Mouse (Mus musculus): ENCODE results near the gene Hist2h4. TPM values are rescaled to one million over a fixed set of nuclear protein-coding genes. Genes with fewer than 3 reads are reported as not detected.
A peak's percentile ranks its signal among the peaks of the same experiment; 100 is the strongest.
"Not testable (repeated sequence)": the region's sequence is repeated elsewhere in the genome, so short reads cannot be mapped to it uniquely, and the experiment has no call there.

Gene Hist2h4
- polyA plus RNA-seq, 1 experiment = 3.6 TPM

- no peak overlapping the region for H3K4me3 ChIP-seq (ENCODE audit: insufficient read depth, low read length)
- no peak for TF ChIP-seq CTCF (IDR thresholded peaks at IDR 0.05; ENCODE audit: extremely low read depth, insufficient read depth, low read length)
- TF ChIP-seq POLR2A (IDR thresholded peaks at IDR 0.05; ENCODE audit: extremely low read depth, insufficient read depth, low read length) = no peak
- no peak overlapping the region for H3K27ac ChIP-seq (ENCODE audit: insufficient read depth, low read length)
- peaks cover 2% of the 10 kb centered on the region; the same call in 1 of the 2 replicates for H3K4me1 ChIP-seq (ENCODE audit: control insufficient read depth, insufficient read depth, low read length)
These were observed 36.1 kb downstream of the Hist2h4 start for GRCm38 (mm10) chr3:96226695-96227648.

GRCm38 (mm10) chr3:96225421-96225820, 37.7 kb downstream of the Hist2h4 start:
- Histone ChIP-seq H3K4me1 (ENCODE audit: control insufficient read depth, insufficient read depth, low read length) (peaks cover 3% of the 10 kb centered on the region; the same call in 1 of the 2 replicates), H3K4me3 (ENCODE audit: insufficient read depth, low read length) (no peak overlapping the region), H3K27ac (ENCODE audit: insufficient read depth, low read length) (no peak overlapping the region)
- no peak for TF ChIP-seq POLR2A (IDR thresholded peaks at IDR 0.05; ENCODE audit: extremely low read depth, insufficient read depth, low read length)
- no peak for TF ChIP-seq CTCF (IDR thresholded peaks at IDR 0.05; ENCODE audit: extremely low read depth, insufficient read depth, low read length)

- Histone ChIP-seq H3K4me3 (ENCODE audit: insufficient read depth, low read length) (no peak overlapping the region), H3K27ac (ENCODE audit: insufficient read depth, low read length) (no peak overlapping the region)
These were observed 40.3 kb downstream of the Hist2h4 start for GRCm38 (mm10) chr3:96222774-96223173.

GRCm38 (mm10) chr3:96221640-96222038, 41.5 kb downstream of the Hist2h4 start:
- H3K4me3 ChIP-seq (ENCODE audit: insufficient read depth, low read length) = peak overlapping the region; percentile 69
- H3K27ac ChIP-seq (ENCODE audit: insufficient read depth, low read length) = peak overlapping the region; percentile 85
- TF ChIP-seq POLR2A (IDR thresholded peaks at IDR 0.05; ENCODE audit: extremely low read depth, insufficient read depth, low read length) = no peak
- no peak for TF ChIP-seq CTCF (IDR thresholded peaks at IDR 0.05; ENCODE audit: extremely low read depth, insufficient read depth, low read length)
- peaks cover 3% of the 10 kb centered on the region; the same call in 1 of the 2 replicates for H3K4me1 ChIP-seq (ENCODE audit: control insufficient read depth, insufficient read depth, low read length)

More at GRCm38 (mm10) chr3:96222774-96223173, 40.3 kb downstream of the Hist2h4 start:
- TF ChIP-seq POLR2A (IDR thresholded peaks at IDR 0.05; ENCODE audit: extremely low read depth, insufficient read depth, low read length) (no peak), CTCF (IDR thresholded peaks at IDR 0.05; ENCODE audit: extremely low read depth, insufficient read depth, low read length) (no peak)
- H3K4me1 ChIP-seq (ENCODE audit: control insufficient read depth, insufficient read depth, low read length) = peaks cover 3% of the 10 kb centered on the region; the same call in 1 of the 2 replicates

GRCm38 (mm10) chr3:96220765-96221639, 42.1 kb downstream of the Hist2h4 start, which contains the start of the genes Hist2h2ac and Hist2h2be:
TSS of gene Hist2h2ac (minus strand) at chr3:96220880.
TSS of gene Hist2h2be (plus strand) at chr3:96221119.
- Histone ChIP-seq H3K4me3 (ENCODE audit: insufficient read depth, low read length) (peak within 1 kb of the TSS; percentile 69), H3K27ac (ENCODE audit: insufficient read depth, low read length) (peak within 1 kb of the TSS; percentile 94), H3K4me1 (ENCODE audit: control insufficient read depth, insufficient read depth, low read length) (peaks cover 3% of the 10 kb centered on the region; the same call in 1 of the 2 replicates)
- TF ChIP-seq POLR2A (IDR thresholded peaks at IDR 0.05; ENCODE audit: extremely low read depth, insufficient read depth, low read length) (peak; percentile 92), CTCF (IDR thresholded peaks at IDR 0.05; ENCODE audit: extremely low read depth, insufficient read depth, low read length) (no peak)

DNA sequence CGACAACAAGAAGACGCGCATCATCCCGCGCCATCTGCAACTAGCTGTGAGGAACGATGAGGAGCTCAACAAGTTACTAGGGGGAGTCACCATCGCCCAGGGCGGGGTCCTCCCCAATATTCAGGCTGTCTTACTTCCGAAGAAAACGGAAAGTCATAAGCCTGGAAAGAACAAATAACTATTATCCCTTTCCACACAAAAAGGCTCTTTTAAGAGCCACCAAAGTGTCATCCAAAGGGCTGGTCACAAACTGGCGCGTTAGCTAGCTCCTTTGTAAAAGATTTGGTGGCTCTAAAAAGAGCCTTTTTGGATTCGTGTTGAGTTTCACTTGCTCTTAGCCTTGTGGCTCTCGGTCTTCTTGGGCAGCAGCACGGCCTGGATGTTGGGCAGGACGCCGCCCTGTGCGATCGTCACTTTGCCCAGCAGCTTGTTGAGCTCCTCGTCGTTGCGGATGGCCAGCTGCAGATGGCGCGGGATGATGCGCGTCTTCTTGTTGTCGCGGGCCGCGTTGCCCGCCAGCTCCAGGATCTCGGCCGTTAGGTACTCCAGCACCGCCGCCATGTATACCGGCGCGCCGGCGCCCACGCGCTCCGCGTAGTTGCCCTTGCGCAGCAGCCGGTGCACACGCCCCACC, 42.9 kb downstream of the Hist2h4 start:
- not testable (repeated sequence) for H3K4me1 ChIP-seq (ENCODE audit: control insufficient read depth, insufficient read depth, low read length)
- Histone ChIP-seq H3K4me3 (ENCODE audit: insufficient read depth, low read length) (peak overlapping the region; percentile 69), H3K27ac (ENCODE audit: insufficient read depth, low read length) (peak overlapping the region; percentile 94)

- H3K27ac ChIP-seq (ENCODE audit: insufficient read depth, low read length) = peak within 1 kb of the TSS; percentile 94
- peak; percentile 78 for TF ChIP-seq POLR2A (IDR thresholded peaks at IDR 0.05; ENCODE audit: extremely low read depth, insufficient read depth, low read length)
- TF ChIP-seq CTCF (IDR thresholded peaks at IDR 0.05; ENCODE audit: extremely low read depth, insufficient read depth, low read length) = no peak
- H3K4me1 ChIP-seq (ENCODE audit: control insufficient read depth, insufficient read depth, low read length) = peaks cover 3% of the 10 kb centered on the region; the same call in 1 of the 2 replicates
- peak within 1 kb of the TSS; percentile 69 for H3K4me3 ChIP-seq (ENCODE audit: insufficient read depth, low read length)
These were observed 43.4 kb downstream of the Hist2h4 start, which contains the start of the genes Bola1 and Hist2h2ab for GRCm38 (mm10) chr3:96219661-96220130. TSS of gene Bola1 (minus strand) at chr3:96219709. TSS of gene Hist2h2ab (plus strand) at chr3:96219865.

DNA sequence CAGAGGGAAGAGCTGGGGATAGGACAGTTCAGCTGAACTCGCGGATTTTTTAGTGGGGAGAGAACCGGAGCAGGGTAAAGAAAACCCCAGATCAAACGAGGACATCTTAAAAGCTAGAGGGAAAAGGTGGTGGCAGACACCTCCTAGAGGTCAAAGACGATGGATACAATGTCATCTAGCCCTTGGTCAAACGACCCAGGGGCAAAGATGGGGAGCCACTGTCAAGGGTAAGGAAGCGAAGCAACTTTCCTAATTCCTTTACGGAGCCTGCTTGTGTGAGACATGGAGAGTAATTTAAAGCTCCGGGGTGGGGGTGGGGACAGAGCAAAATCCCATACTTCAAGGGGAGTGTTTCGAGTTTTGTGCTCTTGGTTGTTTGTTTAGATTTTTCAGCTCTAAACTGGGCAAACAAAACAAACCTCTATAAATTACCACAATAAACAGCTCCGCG, 43.9 kb downstream of the Hist2h4 start:
- Histone ChIP-seq H3K4me3 (ENCODE audit: insufficient read depth, low read length) (peak overlapping the region; percentile 69), H3K4me1 (ENCODE audit: control insufficient read depth, insufficient read depth, low read length) (peaks cover 3% of the 10 kb centered on the region; the same call in 1 of the 2 replicates), H3K27ac (ENCODE audit: insufficient read depth, low read length) (peak overlapping the region; percentile 51)
- no peak for TF ChIP-seq CTCF (IDR thresholded peaks at IDR 0.05; ENCODE audit: extremely low read depth, insufficient read depth, low read length)
- TF ChIP-seq POLR2A (IDR thresholded peaks at IDR 0.05; ENCODE audit: extremely low read depth, insufficient read depth, low read length) = no peak

Other genes with a start within 250 kb of the Hist2h4 start
- 29.9 and 32.1 TPM in 2 replicates for gene Vps45, start 204.8 kb downstream of the Hist2h4 start, polyA plus RNA-seq (2012; rRNA removed)
- gene Otud7b, start 158.8 kb downstream of the Hist2h4 start, polyA plus RNA-seq (2012; rRNA removed) = 17.3 and 19.9 TPM in 2 replicates
- 13.4 and 14.0 TPM in 2 replicates for gene Mtmr11, start 101.3 kb downstream of the Hist2h4 start, polyA plus RNA-seq (2012; rRNA removed)
- 46.0 and 51.1 TPM in 2 replicates for gene Sf3b4, start 91.0 kb downstream of the Hist2h4 start, polyA plus RNA-seq (2012; rRNA removed)
- gene Sv2a, start 82.2 kb downstream of the Hist2h4 start, polyA plus RNA-seq (2012; rRNA removed) = 279 and 292 TPM in 2 replicates
- 29.4 and 29.9 TPM in 2 replicates for gene Bola1, start 43.6 kb downstream of the Hist2h4 start, polyA plus RNA-seq (2012; rRNA removed)
- 1.3 and 2.7 TPM in 2 replicates for gene Hist2h2ab, start 43.4 kb downstream of the Hist2h4 start, polyA plus RNA-seq (2012; rRNA removed)
- 1.9 and 4.6 TPM in 2 replicates for gene Hist2h2ac, start 42.4 kb downstream of the Hist2h4 start, polyA plus RNA-seq (2012; rRNA removed)
- 7.7 TPM in 2 replicates for gene Hist2h2be, start 42.2 kb downstream of the Hist2h4 start, polyA plus RNA-seq (2012; rRNA removed)
- gene Hist2h3c2, start 24.2 kb downstream of the Hist2h4 start, polyA plus RNA-seq (2012; rRNA removed) = 9.2 and 10.1 TPM in 2 replicates
- 5.5 and 18.0 TPM in 2 replicates for gene Hist2h2aa2, start 23.0 kb downstream of the Hist2h4 start, polyA plus RNA-seq (2012; rRNA removed)
- gene Hist2h2aa1, start 17.8 kb downstream of the Hist2h4 start, polyA plus RNA-seq (2012; rRNA removed) = 137 and 156 TPM in 2 replicates
- gene Hist2h3c1, start 16.6 kb downstream of the Hist2h4 start, polyA plus RNA-seq (2012; rRNA removed) = not detected in 2 replicates
- gene Hist2h3b, start 5.3 kb upstream of the Hist2h4 start, polyA plus RNA-seq (2012; rRNA removed) = 3.3 and 9.5 TPM in 2 replicates
- 3.7 and 6.7 TPM in 2 replicates for gene Hist2h2bb, start 6.4 kb upstream of the Hist2h4 start, polyA plus RNA-seq (2012; rRNA removed)
- 3.6 and 5.1 TPM in 2 replicates for gene Fcgr1, start 30.7 kb upstream of the Hist2h4 start, polyA plus RNA-seq (2012; rRNA removed)
- not detected in 2 replicates for gene BC107364, start 189.0 kb upstream of the Hist2h4 start, polyA plus RNA-seq (2012; rRNA removed)